Mouse (Mus musculus) cerebellum, adult (tissue): Measurements from ENCODE around the gene Ccdc84.
A peak's percentile ranks its signal among the peaks of the same experiment; 100 is the strongest.
"Not testable (repeated sequence)": the region's sequence is repeated elsewhere in the genome, so short reads cannot be mapped to it uniquely, and the experiment has no call there.

Experiments
- ATAC-seq: cut with Nextera tagmentation; 2 replicates; pipeline ENCODE4 v1.9.2; 2017; ENCODE audit warnings: mild to moderate bottlenecking, moderate library complexity, mixed read lengths; ENCODE audit not compliant: insufficient number of reproducible peaks, low FRiP score, low TSS enrichment

The Ccdc84 gene

DNA sequence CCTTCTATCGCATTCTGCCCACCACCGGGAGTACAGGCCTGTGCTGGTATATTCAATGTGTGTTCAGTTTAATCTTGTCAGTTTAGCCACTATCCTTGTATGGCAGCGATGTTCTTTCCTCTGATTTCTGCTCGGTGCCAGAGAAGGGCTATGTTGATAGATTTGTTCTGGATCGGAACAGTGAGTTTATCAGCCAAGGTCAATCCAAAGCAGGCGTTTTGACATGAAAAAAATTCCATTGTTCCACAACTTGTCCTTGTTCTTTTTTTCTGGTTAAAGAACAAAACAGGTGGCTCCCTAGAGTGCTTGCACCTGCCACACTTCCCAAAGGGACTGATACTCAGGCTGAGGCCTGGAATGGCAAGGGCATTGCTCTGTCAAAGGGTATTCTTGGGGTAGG lies 42.2 kb downstream of the Ccdc84 start:
- ATAC-seq = no peak

DNA sequence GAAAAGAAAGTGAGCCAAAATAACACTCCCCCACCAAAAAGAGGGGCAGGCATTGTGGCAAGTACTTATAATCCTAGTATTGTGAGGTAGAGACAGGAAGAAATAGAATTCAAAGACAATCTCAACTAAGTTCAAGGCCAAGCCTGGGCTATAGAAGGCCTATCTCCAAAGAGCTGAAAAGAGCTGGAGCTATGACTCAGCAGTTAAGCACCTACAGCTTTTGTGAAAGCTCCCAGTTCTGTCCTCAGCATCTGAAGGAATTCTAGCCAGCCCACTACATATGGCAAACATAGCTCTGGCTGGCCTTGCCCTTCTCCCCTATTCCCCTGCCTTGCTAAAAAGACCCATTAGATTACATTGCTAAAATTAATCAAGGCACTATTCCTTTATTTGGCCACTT lies 45.0 kb downstream of the Ccdc84 start:
- no peak for ATAC-seq

DNA sequence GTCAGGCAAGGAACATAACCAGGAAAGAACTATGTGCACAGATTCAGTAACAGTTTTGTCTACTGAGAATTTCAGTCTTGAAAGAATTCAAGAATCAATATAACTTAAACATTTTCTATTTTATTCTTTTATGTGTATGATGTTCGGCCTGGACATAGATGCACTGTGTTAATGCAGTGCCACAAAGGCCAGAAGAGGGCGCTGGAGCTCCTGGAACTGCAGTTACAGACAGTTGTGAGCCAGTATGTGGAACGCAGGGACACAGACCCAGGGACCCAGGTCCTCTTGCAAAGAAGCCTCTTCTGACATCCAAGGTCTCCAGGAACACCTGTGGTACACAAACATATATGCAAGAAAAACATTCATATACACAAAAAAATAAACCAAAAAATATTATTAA lies 53.9 kb downstream of the Ccdc84 start:
- ATAC-seq = no peak

DNA sequence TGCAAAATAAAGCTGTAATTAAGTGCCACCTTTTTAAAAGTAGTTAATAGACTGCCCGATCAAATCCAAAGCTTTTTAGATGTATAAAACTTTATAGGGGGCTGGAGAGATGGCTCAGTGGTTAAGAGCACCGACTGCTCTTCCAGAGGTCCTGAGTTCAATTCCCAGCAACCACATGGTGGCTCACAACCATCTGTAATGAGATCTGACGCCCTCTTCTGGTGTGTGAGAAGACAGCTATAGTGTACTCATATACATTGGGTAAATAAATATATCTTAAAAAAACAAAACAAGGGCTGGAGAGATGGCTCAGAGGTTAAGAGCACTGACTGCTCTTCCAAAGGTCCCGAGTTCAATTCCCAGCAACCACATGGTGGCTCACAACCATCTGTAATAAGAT lies 56.4 kb downstream of the Ccdc84 start:
- ATAC-seq = not testable (repeated sequence)

DNA sequence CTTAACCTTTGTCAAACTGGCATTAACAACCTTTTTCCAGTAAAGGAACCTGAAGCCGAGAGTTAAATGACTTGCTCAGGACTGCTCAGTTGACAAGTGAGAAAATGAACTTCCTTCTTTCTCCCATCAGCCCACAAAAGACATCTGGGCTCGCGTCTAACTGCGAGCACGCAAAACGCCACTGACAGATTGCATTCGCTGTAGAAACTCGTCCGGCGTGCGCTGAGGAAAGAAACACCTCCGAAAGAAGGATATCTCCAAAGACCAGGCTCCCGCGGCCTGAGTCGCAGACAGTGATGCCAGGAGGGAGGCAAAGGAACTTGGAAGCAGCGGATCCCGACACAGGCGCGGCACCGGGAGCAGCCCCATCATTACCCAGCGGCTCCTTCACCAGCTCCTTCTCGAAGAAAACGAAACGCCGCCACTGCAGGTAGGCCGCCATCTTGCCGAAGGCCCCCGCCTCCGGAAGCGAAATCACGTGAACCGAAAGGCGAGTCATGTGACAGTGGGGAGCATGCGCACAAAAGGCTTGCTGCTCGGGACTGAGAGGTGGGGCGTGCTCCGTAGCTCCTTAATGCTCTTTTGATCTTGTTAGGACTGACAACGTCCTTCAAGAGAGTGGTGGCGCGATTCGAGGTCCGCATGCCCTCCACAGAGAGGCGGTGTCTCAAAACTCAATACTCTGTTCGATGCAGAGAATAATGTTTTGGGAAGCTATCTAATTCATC lies 57.0 kb downstream of the Ccdc84 start, which contains the start of gene Vps11:
Gene Vps11 (minus strand): TSS at position 481 of the 728 bp plus-strand sequence.
- ATAC-seq = peak; percentile 70; the same call in 1 of the 2 replicates
